Mouse (Mus musculus): ENCODE results near the gene Naxd. TPM values are rescaled to one million over a fixed set of nuclear protein-coding genes. Genes with fewer than 3 reads are reported as not detected.

The Naxd gene
- total and polyA plus RNA-seq, 3 experiments: 31.2 to 56.9 (median 32.7) TPM

- intact Hi-C loops (cut with DNase I): loop anchor here (5.0 to 10.0 kb wide), 3 partner anchors 58 to 220 kb away; partner anchors contain the start of genes 1700016D06Rik and Naxd
- Histone ChIP-seq H3K79me2 (replicated peaks; ENCODE audit: control insufficient read depth, insufficient read depth, low read length) (no peaks in the 10 kb centered on the region), H3K4me1 (ENCODE audit: control insufficient read depth, insufficient read depth, low read length) (peaks cover 3% of the 10 kb centered on the region; the same call in 1 of the 2 replicates), H3K27ac (peak within 1 kb of the TSS; percentile 98), H3K9ac (ENCODE audit: low read depth, low read length) (peak within 1 kb of the TSS; percentile 94), H3K36me3 (ENCODE audit: control insufficient read depth, insufficient read depth, low read length) (no peaks in the 10 kb centered on the region), H3K27me3 (ENCODE audit: control insufficient read depth, insufficient read depth, low read length) (no peaks in the 10 kb centered on the region), H3K4me3 (peak within 1 kb of the TSS; percentile 77)
- TF ChIP-seq CTCF (IDR thresholded peaks at IDR 0.05): no peak
- TF ChIP-seq EP300 (IDR thresholded peaks at IDR 0.05; ENCODE audit: insufficient read depth, low read depth, low read length): peak; percentile 83
- peak; percentile 88 for TF ChIP-seq POLR2A (IDR thresholded peaks at IDR 0.05; ENCODE audit: insufficient read depth, low read depth, low read length)
- 1% methylated on average over 52 of the region's 52 CpGs for WGBS
- peak; percentile 97 for DNase-seq
Observed at GRCm38 (mm10) chr8:11554799-11555719, 57.8 kb downstream of the Naxd start, which contains the start of gene Ing1. Gene Ing1, plus strand, starts transcription at chr8:11555571.

- intact Hi-C loops (cut with DNase I): loop anchor here (2.0 to 10.0 kb wide), 2 partner anchors 79 to 219 kb away; partner anchors contain the start of gene Ankrd10
- DNase-seq: peak; percentile 97 to 99
- peak overlapping the region; percentile 84 for H3K9ac ChIP-seq (ENCODE audit: low read depth, low read length)
- TF ChIP-seq POLR2A (IDR thresholded peaks at IDR 0.05; ENCODE audit: insufficient read depth, low read depth, low read length) (peak; percentile 98), CTCF (IDR thresholded peaks at IDR 0.05) (no peak)
- H3K27me3 ChIP-seq (ENCODE audit: control insufficient read depth, insufficient read depth, low read length): no peaks in the 10 kb centered on the region
- WGBS: under 1% methylated on average over 103 of the region's 103 CpGs
- no peaks in the 10 kb centered on the region for H3K36me3 ChIP-seq (ENCODE audit: control insufficient read depth, insufficient read depth, low read length)
- peak overlapping the region; percentile 77 for H3K4me3 ChIP-seq
- peaks cover 3% of the 10 kb centered on the region; the same call in 1 of the 2 replicates for H3K79me2 ChIP-seq (replicated peaks; ENCODE audit: control insufficient read depth, insufficient read depth, low read length)
- peaks cover 3% of the 10 kb centered on the region; the same call in 1 of the 2 replicates for H3K4me1 ChIP-seq (ENCODE audit: control insufficient read depth, insufficient read depth, low read length)
- H3K27ac ChIP-seq: peak overlapping the region; percentile 98
Observed at GRCm38 (mm10) chr8:11555720-11556591, 58.6 kb downstream of the Naxd start.

- Histone ChIP-seq H3K9ac (ENCODE audit: low read depth, low read length) (peak overlapping the region; percentile 84), H3K36me3 (ENCODE audit: control insufficient read depth, insufficient read depth, low read length) (no peaks in the 10 kb centered on the region), H3K27me3 (ENCODE audit: control insufficient read depth, insufficient read depth, low read length) (no peaks in the 10 kb centered on the region), H3K27ac (peak overlapping the region; percentile 98), H3K4me3 (peak overlapping the region; percentile 77), H3K4me1 (ENCODE audit: control insufficient read depth, insufficient read depth, low read length) (peaks cover 3% of the 10 kb centered on the region; the same call in 1 of the 2 replicates), H3K79me2 (replicated peaks; ENCODE audit: control insufficient read depth, insufficient read depth, low read length) (peaks cover 6% of the 10 kb centered on the region)
- intact Hi-C loops (cut with DNase I): loop anchor here (2.0 to 10.0 kb wide), 2 partner anchors 78 to 218 kb away; partner anchors contain the start of gene Ankrd10
- TF ChIP-seq POLR2A (IDR thresholded peaks at IDR 0.05; ENCODE audit: insufficient read depth, low read depth, low read length) (0 out of 2 replicates have a peak, but pooled peaks have one; percentile 29), CTCF (IDR thresholded peaks at IDR 0.05) (no peak)
- peak; percentile 61 to 76 for DNase-seq
- under 1% methylated on average over 82 of the region's 85 CpGs for WGBS
Observed at GRCm38 (mm10) chr8:11556691-11557423, 59.6 kb downstream of the Naxd start.

- peaks cover 3% of the 10 kb centered on the region; the same call in 1 of the 2 replicates for H3K4me1 ChIP-seq (ENCODE audit: control insufficient read depth, insufficient read depth, low read length)
- peak overlapping the region; percentile 84 for H3K9ac ChIP-seq (ENCODE audit: low read depth, low read length)
- under 1% methylated on average over 32 of the region's 32 CpGs for WGBS
- peak overlapping the region; percentile 77 for H3K4me3 ChIP-seq
- H3K27ac ChIP-seq: peak overlapping the region; percentile 98
- peaks cover 6% of the 10 kb centered on the region for H3K79me2 ChIP-seq (replicated peaks; ENCODE audit: control insufficient read depth, insufficient read depth, low read length)
- TF ChIP-seq EP300 (IDR thresholded peaks at IDR 0.05; ENCODE audit: insufficient read depth, low read depth, low read length): no peak
- TF ChIP-seq POLR2A (IDR thresholded peaks at IDR 0.05; ENCODE audit: insufficient read depth, low read depth, low read length): no peak
- TF ChIP-seq CTCF (IDR thresholded peaks at IDR 0.05): no peak
- H3K27me3 ChIP-seq (ENCODE audit: control insufficient read depth, insufficient read depth, low read length): no peaks in the 10 kb centered on the region
- intact Hi-C loops (cut with DNase I): loop anchor here (2.0 to 10.0 kb wide), 2 partner anchors 77 to 217 kb away; partner anchors contain the start of gene Ankrd10
- no peak for DNase-seq
- H3K36me3 ChIP-seq (ENCODE audit: control insufficient read depth, insufficient read depth, low read length): no peaks in the 10 kb centered on the region
Observed at GRCm38 (mm10) chr8:11557424-11557767, 60.1 kb downstream of the Naxd start.
